Mouse (Mus musculus): ENCODE results near the gene Cnih2.

DNA sequence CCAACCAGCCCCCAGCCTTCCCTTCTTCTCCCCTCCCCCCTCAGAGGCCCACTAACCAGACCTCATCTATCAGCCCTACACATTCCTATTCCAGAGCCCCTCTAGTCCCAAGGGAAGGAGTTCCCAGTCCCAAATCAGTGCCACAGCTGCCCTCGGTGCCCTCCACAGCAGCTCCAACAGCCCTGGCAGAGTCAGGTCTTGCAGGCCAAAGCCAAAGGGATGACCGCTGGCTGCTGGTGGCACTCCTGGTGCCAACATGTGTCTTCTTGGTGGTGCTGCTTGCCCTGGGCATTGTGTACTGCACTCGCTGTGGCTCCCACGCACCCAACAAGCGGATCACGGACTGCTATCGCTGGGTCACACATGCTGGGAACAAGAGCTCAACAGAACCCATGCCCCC lies 28.3 kb downstream of the Cnih2 start:
- TF ChIP-seq CTCF (IDR thresholded peaks at IDR 0.05; ENCODE audit: extremely low read depth, insufficient read depth, low read length), result no peak
- TF ChIP-seq POLR2A (IDR thresholded peaks at IDR 0.05; ENCODE audit: extremely low read depth, insufficient read depth, low read length), result no peak
